Mouse (Mus musculus) lung, postnatal 14 days (tissue): ENCODE measurements around the gene Plaur.

Experiments used
- DNase-seq: peaks from one replicate; pipeline ENCODE4 v3.0.0; 2021

Gene Plaur

GRCm38 (mm10) chr7:24446697-24447340 is 15.5 kb upstream of the Plaur start:
- no peak for DNase-seq

- DNase-seq, result no peak
Observed at GRCm38 (mm10) chr7:24448782-24449517, 13.3 kb upstream of the Plaur start.

GRCm38 (mm10) chr7:24450585-24451017 is 11.7 kb upstream of the Plaur start:
- DNase-seq, result no peak

- no peak for DNase-seq
Observed at GRCm38 (mm10) chr7:24451855-24452311, 10.4 kb upstream of the Plaur start, which contains the start of gene Irgc1. Gene Irgc1, minus strand, starts transcription at chr7:24452297.

GRCm38 (mm10) chr7:24454199-24454598 is 8.1 kb upstream of the Plaur start:
- no peak for DNase-seq

- no peak for DNase-seq
Observed at GRCm38 (mm10) chr7:24455726-24456125, 6.6 kb upstream of the Plaur start.

GRCm38 (mm10) chr7:24457726-24458370 is 4.4 kb upstream of the Plaur start:
- no peak for DNase-seq

GRCm38 (mm10) chr7:24459440-24459839 is 2.8 kb upstream of the Plaur start:
- DNase-seq, result no peak

GRCm38 (mm10) chr7:24459843-24460242 is 2.4 kb upstream of the Plaur start:
- peak; percentile 45 for DNase-seq

GRCm38 (mm10) chr7:24461376-24462051 is 770 bp upstream of the Plaur start:
- DNase-seq, result peak; percentile 70

GRCm38 (mm10) chr7:24466835-24467234 is 4.6 kb downstream of the Plaur start:
- no peak for DNase-seq

GRCm38 (mm10) chr7:24467886-24468285 is 5.6 kb downstream of the Plaur start:
- DNase-seq, result no peak

- DNase-seq, result no peak
Observed at GRCm38 (mm10) chr7:24469126-24469525, 6.8 kb downstream of the Plaur start.

GRCm38 (mm10) chr7:24470356-24470755 is 8.1 kb downstream of the Plaur start:
- no peak for DNase-seq

- DNase-seq, result no peak
Observed at GRCm38 (mm10) chr7:24472442-24472841, 10.2 kb downstream of the Plaur start.

GRCm38 (mm10) chr7:24472937-24473336 is 10.7 kb downstream of the Plaur start:
- DNase-seq, result peak; percentile 46

GRCm38 (mm10) chr7:24473913-24474529 is 11.7 kb downstream of the Plaur start:
- DNase-seq, result peak; percentile 63

GRCm38 (mm10) chr7:24474811-24475506 is 12.7 kb downstream of the Plaur start:
- no peak for DNase-seq

- no peak for DNase-seq
Observed at GRCm38 (mm10) chr7:24476338-24476737, 14.1 kb downstream of the Plaur start.

GRCm38 (mm10) chr7:24476856-24477255 is 14.6 kb downstream of the Plaur start:
- no peak for DNase-seq

GRCm38 (mm10) chr7:24478911-24479310 is 16.6 kb downstream of the Plaur start:
- no peak for DNase-seq

- DNase-seq, result no peak
Observed at GRCm38 (mm10) chr7:24479685-24480084, 17.4 kb downstream of the Plaur start.
